Mouse (Mus musculus): ENCODE results near the gene Gstcd. TPM values are rescaled to one million over a fixed set of nuclear protein-coding genes. Genes with fewer than 3 reads are reported as not detected.

The Gstcd gene
- polyA plus RNA-seq, 1 experiment: 33.3 TPM

DNA sequence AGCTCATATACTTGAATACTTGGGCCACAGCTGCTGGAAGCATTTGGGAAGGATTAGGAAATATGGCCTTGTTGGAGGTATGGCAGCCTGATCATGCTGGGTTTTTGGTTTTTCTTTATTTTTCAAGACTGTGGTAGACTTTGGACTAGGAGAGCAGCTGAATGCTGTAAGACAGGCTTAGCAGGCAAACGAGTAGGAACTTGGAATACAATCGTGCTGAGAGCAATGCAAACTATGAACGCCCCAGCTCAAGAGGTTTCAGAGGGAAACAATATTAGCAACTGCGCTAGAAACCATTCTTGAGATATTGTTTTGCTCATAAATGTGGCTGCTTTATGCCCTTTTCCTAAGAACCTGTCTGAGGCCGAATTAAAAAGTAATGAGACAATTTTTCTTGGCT, 9.1 kb downstream of the Gstcd start:
- Histone ChIP-seq H3K4me3 (ENCODE audit: low read depth, low read length) (no peak overlapping the region), H3K4me1 (ENCODE audit: control insufficient read depth, insufficient read depth, low read length) (no peaks in the 10 kb centered on the region), H3K9me3 (replicated peaks; ENCODE audit: control insufficient read depth, insufficient read depth, low read length, poor library complexity, severe bottlenecking) (no peaks in the 10 kb centered on the region), H3K27ac (ENCODE audit: insufficient read depth, low read length) (no peak overlapping the region), H3K36me3 (ENCODE audit: control insufficient read depth, insufficient read depth, low read length, poor library complexity, severe bottlenecking) (peaks cover 28% of the 10 kb centered on the region), H3K9ac (ENCODE audit: low read depth, poor library complexity, severe bottlenecking) (no peak overlapping the region), H3K27me3 (ENCODE audit: control insufficient read depth, insufficient read depth, low read length, poor library complexity, severe bottlenecking) (no peaks in the 10 kb centered on the region)
- TF ChIP-seq POLR2A (IDR thresholded peaks at IDR 0.05; ENCODE audit: insufficient read depth, low read length): no peak
- TF ChIP-seq EP300 (IDR thresholded peaks at IDR 0.05; ENCODE audit: insufficient read depth, low read depth, low read length): no peak
- no peak for TF ChIP-seq CTCF (IDR thresholded peaks at IDR 0.05; ENCODE audit: low read depth, low read length)

- Histone ChIP-seq H3K4me3 (ENCODE audit: low read depth, low read length) (no peak overlapping the region), H3K4me1 (ENCODE audit: control insufficient read depth, insufficient read depth, low read length) (no peaks in the 10 kb centered on the region), H3K9me3 (replicated peaks; ENCODE audit: control insufficient read depth, insufficient read depth, low read length, poor library complexity, severe bottlenecking) (no peaks in the 10 kb centered on the region), H3K27ac (ENCODE audit: insufficient read depth, low read length) (no peak overlapping the region), H3K27me3 (ENCODE audit: control insufficient read depth, insufficient read depth, low read length, poor library complexity, severe bottlenecking) (no peaks in the 10 kb centered on the region), H3K9ac (ENCODE audit: low read depth, poor library complexity, severe bottlenecking) (no peak overlapping the region), H3K36me3 (ENCODE audit: control insufficient read depth, insufficient read depth, low read length, poor library complexity, severe bottlenecking) (peaks cover 9% of the 10 kb centered on the region)
- TF ChIP-seq CTCF (IDR thresholded peaks at IDR 0.05; ENCODE audit: low read depth, low read length) (no peak), POLR2A (IDR thresholded peaks at IDR 0.05; ENCODE audit: insufficient read depth, low read length) (no peak), EP300 (IDR thresholded peaks at IDR 0.05; ENCODE audit: insufficient read depth, low read depth, low read length) (no peak)
Measured at GRCm38 (mm10) chr3:133075560-133075959, 16.3 kb downstream of the Gstcd start.

- no peak overlapping the region for H3K9ac ChIP-seq (ENCODE audit: low read depth, poor library complexity, severe bottlenecking)
- H3K27me3 ChIP-seq (ENCODE audit: control insufficient read depth, insufficient read depth, low read length, poor library complexity, severe bottlenecking): no peaks in the 10 kb centered on the region
Measured at GRCm38 (mm10) chr3:133052068-133052467, 39.8 kb downstream of the Gstcd start.

DNA sequence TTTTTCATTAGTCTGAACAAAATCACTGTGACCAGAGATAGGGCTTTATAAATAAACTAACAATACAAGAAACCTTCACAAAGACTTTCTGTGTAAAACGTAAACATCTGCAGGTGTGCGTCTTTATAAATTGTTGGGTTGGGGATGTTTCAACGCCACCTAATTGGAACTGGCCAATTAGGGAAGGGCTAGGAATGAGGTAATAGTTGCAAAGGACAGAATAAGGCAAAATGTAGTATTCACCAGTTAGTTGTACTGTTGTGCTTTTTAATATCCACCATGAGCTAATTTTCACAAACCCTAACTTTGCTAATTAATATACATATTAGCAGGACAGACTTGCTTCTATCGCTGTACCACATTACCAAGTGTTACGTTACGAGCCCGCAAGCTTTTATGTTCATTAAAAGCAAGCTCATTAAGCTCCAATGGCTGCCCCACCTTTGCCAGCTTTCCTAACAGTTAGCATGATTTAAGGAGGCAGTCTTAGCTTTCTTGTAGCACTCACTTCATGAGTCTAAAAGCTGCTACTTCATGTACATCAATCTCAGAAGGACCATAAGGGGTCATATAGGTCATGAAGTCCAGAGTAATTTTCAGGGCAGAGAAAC, 58.6 kb downstream of the Gstcd start:
- Histone ChIP-seq H3K27me3 (ENCODE audit: control insufficient read depth, insufficient read depth, low read length, poor library complexity, severe bottlenecking) (no peaks in the 10 kb centered on the region), H3K36me3 (ENCODE audit: control insufficient read depth, insufficient read depth, low read length, poor library complexity, severe bottlenecking) (no peaks in the 10 kb centered on the region), H3K9me3 (replicated peaks; ENCODE audit: control insufficient read depth, insufficient read depth, low read length, poor library complexity, severe bottlenecking) (no peaks in the 10 kb centered on the region), H3K9ac (ENCODE audit: low read depth, poor library complexity, severe bottlenecking) (no peak overlapping the region), H3K4me3 (ENCODE audit: low read depth, low read length) (no peak overlapping the region), H3K4me1 (ENCODE audit: control insufficient read depth, insufficient read depth, low read length) (no peaks in the 10 kb centered on the region), H3K27ac (ENCODE audit: insufficient read depth, low read length) (no peak overlapping the region)
- TF ChIP-seq POLR2A (IDR thresholded peaks at IDR 0.05; ENCODE audit: insufficient read depth, low read length): no peak
- no peak for TF ChIP-seq CTCF (IDR thresholded peaks at IDR 0.05; ENCODE audit: low read depth, low read length)
- TF ChIP-seq EP300 (IDR thresholded peaks at IDR 0.05; ENCODE audit: insufficient read depth, low read depth, low read length): no peak

More at GRCm38 (mm10) chr3:133052068-133052467, 39.8 kb downstream of the Gstcd start:
- no peaks in the 10 kb centered on the region for H3K9me3 ChIP-seq (replicated peaks; ENCODE audit: control insufficient read depth, insufficient read depth, low read length, poor library complexity, severe bottlenecking)
- peaks cover 4% of the 10 kb centered on the region for H3K36me3 ChIP-seq (ENCODE audit: control insufficient read depth, insufficient read depth, low read length, poor library complexity, severe bottlenecking)
- H3K27ac ChIP-seq (ENCODE audit: insufficient read depth, low read length): no peak overlapping the region
- H3K4me3 ChIP-seq (ENCODE audit: low read depth, low read length): no peak overlapping the region
- H3K4me1 ChIP-seq (ENCODE audit: control insufficient read depth, insufficient read depth, low read length): no peaks in the 10 kb centered on the region
- TF ChIP-seq POLR2A (IDR thresholded peaks at IDR 0.05; ENCODE audit: insufficient read depth, low read length) (no peak), CTCF (IDR thresholded peaks at IDR 0.05; ENCODE audit: low read depth, low read length) (no peak), EP300 (IDR thresholded peaks at IDR 0.05; ENCODE audit: insufficient read depth, low read depth, low read length) (no peak)

GRCm38 (mm10) chr3:133026977-133027376, 64.9 kb downstream of the Gstcd start:
- Histone ChIP-seq H3K4me3 (ENCODE audit: low read depth, low read length) (no peak overlapping the region), H3K9ac (ENCODE audit: low read depth, poor library complexity, severe bottlenecking) (no peak overlapping the region), H3K9me3 (replicated peaks; ENCODE audit: control insufficient read depth, insufficient read depth, low read length, poor library complexity, severe bottlenecking) (no peaks in the 10 kb centered on the region), H3K36me3 (ENCODE audit: control insufficient read depth, insufficient read depth, low read length, poor library complexity, severe bottlenecking) (no peaks in the 10 kb centered on the region), H3K27me3 (ENCODE audit: control insufficient read depth, insufficient read depth, low read length, poor library complexity, severe bottlenecking) (no peaks in the 10 kb centered on the region), H3K27ac (ENCODE audit: insufficient read depth, low read length) (no peak overlapping the region), H3K4me1 (ENCODE audit: control insufficient read depth, insufficient read depth, low read length) (no peaks in the 10 kb centered on the region)
- TF ChIP-seq CTCF (IDR thresholded peaks at IDR 0.05; ENCODE audit: low read depth, low read length) (no peak), POLR2A (IDR thresholded peaks at IDR 0.05; ENCODE audit: insufficient read depth, low read length) (no peak), EP300 (IDR thresholded peaks at IDR 0.05; ENCODE audit: insufficient read depth, low read depth, low read length) (no peak)

GRCm38 (mm10) chr3:133007250-133007649, 84.6 kb downstream of the Gstcd start:
- Histone ChIP-seq H3K27me3 (ENCODE audit: control insufficient read depth, insufficient read depth, low read length, poor library complexity, severe bottlenecking) (no peaks in the 10 kb centered on the region), H3K36me3 (ENCODE audit: control insufficient read depth, insufficient read depth, low read length, poor library complexity, severe bottlenecking) (peaks cover 4% of the 10 kb centered on the region), H3K9me3 (replicated peaks; ENCODE audit: control insufficient read depth, insufficient read depth, low read length, poor library complexity, severe bottlenecking) (no peaks in the 10 kb centered on the region), H3K4me1 (ENCODE audit: control insufficient read depth, insufficient read depth, low read length) (no peaks in the 10 kb centered on the region), H3K4me3 (ENCODE audit: low read depth, low read length) (no peak overlapping the region), H3K9ac (ENCODE audit: low read depth, poor library complexity, severe bottlenecking) (no peak overlapping the region), H3K27ac (ENCODE audit: insufficient read depth, low read length) (no peak overlapping the region)
- TF ChIP-seq POLR2A (IDR thresholded peaks at IDR 0.05; ENCODE audit: insufficient read depth, low read length) (no peak), CTCF (IDR thresholded peaks at IDR 0.05; ENCODE audit: low read depth, low read length) (no peak), EP300 (IDR thresholded peaks at IDR 0.05; ENCODE audit: insufficient read depth, low read depth, low read length) (no peak)

Measured in ES-Bruce4 (cell line).